Mouse (Mus musculus): ENCODE results near the gene Arsb.

DNA sequence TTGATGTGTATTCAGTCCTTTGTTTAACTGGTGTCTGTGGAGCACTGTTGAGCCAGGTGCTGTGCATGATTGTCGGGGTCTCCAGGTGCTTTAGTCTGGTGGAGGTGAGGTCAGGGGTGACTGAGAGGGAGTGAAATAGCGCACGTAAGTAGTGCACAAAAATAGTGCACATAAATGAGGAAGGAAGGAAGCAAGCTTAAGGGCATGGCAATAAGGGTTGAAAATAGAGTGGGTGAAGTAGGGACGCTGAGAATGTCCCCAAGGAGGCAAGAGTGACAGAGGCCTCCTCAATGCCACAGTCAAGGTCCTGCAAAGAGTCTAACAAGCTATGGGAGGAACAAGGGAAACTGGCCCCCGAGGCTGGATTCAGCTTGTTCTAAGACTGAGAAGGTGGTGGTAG is 11.4 kb downstream of the Arsb start:
- TF ChIP-seq CTCF (IDR thresholded peaks at IDR 0.05; ENCODE audit: borderline replicate concordance, control insufficient read depth, extremely low read depth, insufficient read depth, low read length, poor library complexity) (no peak), POLR2A (IDR thresholded peaks at IDR 0.05; ENCODE audit: control insufficient read depth, extremely low read depth, insufficient read depth, low read length, poor library complexity) (no peak)

Data from thymus, adult 2 months (tissue).